Mouse (Mus musculus) kidney, adult 2 months (tissue): ENCODE results near the gene Srprb. TPM values are rescaled to one million over a fixed set of nuclear protein-coding genes. Genes with fewer than 3 reads are reported as not detected.
A peak's percentile ranks its signal among the peaks of the same experiment; 100 is the strongest.

Experiments
- DNase-seq: peaks from one replicate; pipeline ENCODE4 v3.0.0; 2021
- H3K27ac ChIP-seq: fragments of 200-500 bp; 2 replicates; pipeline ENCODE4 v1.5.1; 2012; ENCODE audit warnings: low read depth, low read length, control low read depth, inconsistent platforms; ENCODE audit not compliant: insufficient read depth
- H3K27me3 ChIP-seq: fragments of 200-500 bp; replicated peaks from 2 replicates; pipeline ENCODE4 v1.6.1; 2012; ENCODE audit warnings: mild to moderate bottlenecking, moderate library complexity, low read length, inconsistent platforms; ENCODE audit not compliant: control insufficient read depth, insufficient read depth
- H3K36me3 ChIP-seq: fragments of 200-500 bp; 2 replicates; pipeline ENCODE4 v1.6.1; 2012; ENCODE audit warnings: mild to moderate bottlenecking, moderate library complexity, low read length, inconsistent platforms; ENCODE audit not compliant: control insufficient read depth, insufficient read depth
- H3K4me1 ChIP-seq: fragments of 200-500 bp; 2 replicates; pipeline ENCODE4 v1.6.1; 2011; ENCODE audit warnings: low read length; ENCODE audit not compliant: control insufficient read depth, insufficient read depth
- H3K4me3 ChIP-seq: fragments of 200-500 bp; 2 replicates; pipeline ENCODE4 v1.5.1; 2011; ENCODE audit warnings: mild to moderate bottlenecking, low read depth, low read length, control low read depth; ENCODE audit not compliant: insufficient read depth
- CTCF ChIP-seq: fragments of 200-500 bp; conservative IDR thresholded peaks from 2 replicates; pipeline ENCODE4 v1.5.1; 2011; ENCODE audit warnings: low read depth, mild to moderate bottlenecking, control low read depth, low read length, moderate library complexity, mixed read lengths; ENCODE audit not compliant: insufficient read depth, insufficient read length
- POLR2A ChIP-seq: fragments of 200-500 bp; IDR thresholded peaks from one replicate; pipeline ENCODE4 v1.6.1; 2011; ENCODE audit warnings: low read depth, low read length, control low read depth
- WGBS: fragments of 180-500 bp; shearing (Covaris S2); methylation state at CpG from one replicate; pipeline ENCODE4 v1.1.7; 2018; 5-methylcytosine and 5-hydroxymethylcytosine counted together
- polyA plus RNA-seq: library from polyadenylated mRNA; depleted of rRNA; stranded (reverse); fragments of >200 nt; gene quantifications from 2 replicates; pipeline ENCODE4 v1.2.3, GENCODE M21; 2012

Gene Srprb
- polyA plus RNA-seq, 1 experiment: 35.4 TPM

DNA sequence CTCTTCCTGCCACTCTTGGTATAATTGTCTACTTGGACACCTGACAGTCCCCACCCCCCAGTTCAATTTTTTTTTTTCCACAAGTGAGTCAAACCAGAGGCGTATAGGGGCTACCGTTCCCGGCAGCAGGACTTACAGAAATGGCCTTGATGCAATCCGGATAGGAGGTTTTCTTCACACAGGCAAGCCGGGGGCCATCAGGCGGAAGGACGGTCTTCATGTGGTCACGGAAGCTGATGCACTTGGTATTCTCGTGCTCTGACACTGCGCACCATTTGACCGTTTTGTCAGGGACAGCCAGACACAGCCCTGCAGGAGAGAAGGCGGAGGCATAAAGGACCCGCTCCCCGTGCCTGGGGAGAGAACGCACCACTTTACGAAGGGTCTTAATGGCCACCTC is 25.8 kb upstream of the Srprb start:
- no peaks in the 10 kb centered on the region for H3K27me3 ChIP-seq
- no peak overlapping the region for H3K4me3 ChIP-seq
- WGBS: 87% methylated on average over 16 of the region's 16 CpGs
- H3K27ac ChIP-seq: no peak overlapping the region
- H3K36me3 ChIP-seq: no peaks in the 10 kb centered on the region
- TF ChIP-seq POLR2A: no peak
- no peak for DNase-seq
- H3K4me1 ChIP-seq: no peaks in the 10 kb centered on the region; the same call in 1 of the 2 replicates

DNA sequence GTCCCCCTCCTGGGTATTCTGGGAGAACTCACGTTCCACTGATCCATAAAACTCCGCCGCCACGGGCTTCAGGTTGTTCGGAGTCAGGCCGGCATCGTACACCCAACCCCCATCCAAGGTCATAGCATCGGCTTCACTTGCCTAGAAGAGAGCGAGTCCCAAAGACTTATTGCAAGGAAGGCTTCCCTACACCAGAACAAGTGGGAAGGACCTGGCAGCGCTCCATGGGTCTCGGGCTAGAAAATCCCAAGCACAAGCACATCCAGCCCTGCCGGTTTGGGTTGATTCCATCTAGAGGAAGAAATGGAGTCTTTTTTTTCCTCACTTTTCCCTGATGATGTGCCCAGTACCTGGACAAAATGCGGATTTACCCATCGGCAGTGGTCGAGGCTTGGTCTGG is 24.9 kb upstream of the Srprb start:
- Histone ChIP-seq H3K4me3 (no peak overlapping the region), H3K27me3 (no peaks in the 10 kb centered on the region), H3K36me3 (no peaks in the 10 kb centered on the region), H3K27ac (no peak overlapping the region), H3K4me1 (no peaks in the 10 kb centered on the region; the same call in 1 of the 2 replicates)
- DNase-seq: peak; percentile 42
- no peak for TF ChIP-seq POLR2A
- TF ChIP-seq CTCF: no peak
- WGBS: 87% methylated on average over 15 of the region's 15 CpGs

DNA sequence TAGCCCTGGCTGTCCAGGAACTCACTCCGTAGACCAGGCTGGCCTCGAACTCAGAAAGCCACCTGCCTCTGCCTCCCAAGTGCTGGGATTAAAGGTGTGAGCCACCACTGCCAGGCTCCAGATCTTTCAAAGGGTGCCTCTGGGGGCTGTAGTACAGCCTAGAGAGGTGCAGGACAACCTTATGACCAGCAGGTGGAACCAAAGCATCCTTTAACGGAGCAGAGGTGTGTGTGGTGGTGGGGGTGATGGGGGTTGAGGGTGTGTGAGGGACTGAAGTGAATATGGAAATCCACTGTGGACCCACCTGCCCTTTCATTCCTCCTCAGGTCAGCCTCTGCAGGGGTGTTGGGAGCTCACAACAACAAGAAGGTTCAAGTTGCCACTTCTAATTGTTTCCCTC is 23.5 kb upstream of the Srprb start:
- peak; percentile 71 for TF ChIP-seq CTCF
- TF ChIP-seq POLR2A: no peak
- Histone ChIP-seq H3K4me1 (no peaks in the 10 kb centered on the region; the same call in 1 of the 2 replicates), H3K27me3 (no peaks in the 10 kb centered on the region), H3K4me3 (no peak overlapping the region), H3K27ac (no peak overlapping the region), H3K36me3 (no peaks in the 10 kb centered on the region)
- 63% methylated on average over 3 of the region's 3 CpGs for WGBS
- peak; percentile 18 for DNase-seq

DNA sequence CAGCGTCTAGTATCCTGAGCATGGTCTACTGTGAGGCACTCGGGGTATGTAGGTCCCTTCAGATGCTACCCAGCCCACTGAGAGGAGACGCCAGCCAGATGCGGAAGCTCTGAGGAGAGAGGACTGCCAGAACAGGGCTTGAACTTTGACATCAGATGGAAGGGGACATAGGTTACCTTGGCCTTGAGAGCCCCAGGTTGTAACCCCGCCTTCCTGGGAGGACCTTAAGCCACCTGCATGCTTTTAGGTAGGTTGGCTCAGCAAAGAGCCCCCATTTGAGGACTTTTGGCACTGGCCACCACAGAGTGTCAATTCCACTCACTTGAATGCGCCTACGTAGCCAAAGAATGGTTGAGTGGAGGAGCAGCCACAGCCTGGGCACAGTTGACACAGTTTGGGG is 22.8 kb upstream of the Srprb start:
- H3K4me3 ChIP-seq: no peak overlapping the region
- no peak for DNase-seq
- no peaks in the 10 kb centered on the region for H3K36me3 ChIP-seq
- no peak overlapping the region for H3K27ac ChIP-seq
- H3K27me3 ChIP-seq: no peaks in the 10 kb centered on the region
- TF ChIP-seq CTCF: no peak
- no peak for TF ChIP-seq POLR2A
- H3K4me1 ChIP-seq: no peaks in the 10 kb centered on the region
- 91% methylated on average over 7 of the region's 7 CpGs for WGBS

DNA sequence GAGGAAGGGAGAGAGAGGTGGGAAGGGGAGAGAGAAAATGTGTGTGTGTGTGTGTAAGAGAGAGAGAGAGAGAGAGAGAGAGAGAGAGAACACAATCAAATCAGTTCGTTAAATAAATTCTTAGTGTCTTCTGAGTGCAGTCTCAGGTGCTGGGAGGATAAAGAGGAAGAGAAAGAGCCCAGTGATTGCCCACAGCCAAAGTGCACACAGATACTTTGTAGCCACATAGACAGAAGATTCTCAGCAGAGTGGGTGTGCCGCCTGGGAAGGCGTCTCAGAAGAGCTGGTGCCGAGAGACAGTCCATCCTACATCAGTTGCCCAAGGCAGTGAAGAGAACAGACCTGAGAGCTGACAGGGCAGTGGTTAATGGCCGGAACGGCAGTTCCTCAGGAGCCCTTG is 12.3 kb upstream of the Srprb start:
- Histone ChIP-seq H3K4me3 (no peak overlapping the region), H3K36me3 (no peaks in the 10 kb centered on the region), H3K4me1 (no peaks in the 10 kb centered on the region), H3K27me3 (no peaks in the 10 kb centered on the region), H3K27ac (no peak overlapping the region)
- no peak for TF ChIP-seq CTCF
- TF ChIP-seq POLR2A: no peak
- 56% methylated on average over 6 of the region's 6 CpGs for WGBS
- DNase-seq: no peak

DNA sequence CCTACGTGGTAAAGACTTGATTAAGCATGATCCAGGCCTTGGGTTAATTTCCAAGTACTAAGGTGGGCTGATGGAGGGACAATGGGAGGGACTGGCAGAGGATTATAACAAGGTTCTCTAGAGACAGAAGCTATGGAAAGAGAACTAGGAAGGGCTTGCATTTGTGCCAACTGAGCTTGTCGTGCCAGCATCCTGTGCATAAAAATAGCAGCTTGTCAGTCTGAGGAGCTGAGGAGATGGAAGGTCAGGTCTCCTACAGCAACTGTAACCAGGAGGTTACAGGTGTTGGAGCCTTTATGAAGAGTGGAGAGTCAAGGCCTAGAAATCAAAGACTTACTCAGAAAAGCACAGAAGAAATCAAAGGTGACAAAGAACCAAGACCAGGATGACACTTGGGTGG is 11.7 kb upstream of the Srprb start:
- Histone ChIP-seq H3K36me3 (no peaks in the 10 kb centered on the region), H3K27me3 (no peaks in the 10 kb centered on the region), H3K4me3 (no peak overlapping the region), H3K27ac (no peak overlapping the region), H3K4me1 (no peaks in the 10 kb centered on the region)
- 59% methylated on average over 2 of the region's 2 CpGs for WGBS
- TF ChIP-seq POLR2A (no peak), CTCF (no peak)
- no peak for DNase-seq

DNA sequence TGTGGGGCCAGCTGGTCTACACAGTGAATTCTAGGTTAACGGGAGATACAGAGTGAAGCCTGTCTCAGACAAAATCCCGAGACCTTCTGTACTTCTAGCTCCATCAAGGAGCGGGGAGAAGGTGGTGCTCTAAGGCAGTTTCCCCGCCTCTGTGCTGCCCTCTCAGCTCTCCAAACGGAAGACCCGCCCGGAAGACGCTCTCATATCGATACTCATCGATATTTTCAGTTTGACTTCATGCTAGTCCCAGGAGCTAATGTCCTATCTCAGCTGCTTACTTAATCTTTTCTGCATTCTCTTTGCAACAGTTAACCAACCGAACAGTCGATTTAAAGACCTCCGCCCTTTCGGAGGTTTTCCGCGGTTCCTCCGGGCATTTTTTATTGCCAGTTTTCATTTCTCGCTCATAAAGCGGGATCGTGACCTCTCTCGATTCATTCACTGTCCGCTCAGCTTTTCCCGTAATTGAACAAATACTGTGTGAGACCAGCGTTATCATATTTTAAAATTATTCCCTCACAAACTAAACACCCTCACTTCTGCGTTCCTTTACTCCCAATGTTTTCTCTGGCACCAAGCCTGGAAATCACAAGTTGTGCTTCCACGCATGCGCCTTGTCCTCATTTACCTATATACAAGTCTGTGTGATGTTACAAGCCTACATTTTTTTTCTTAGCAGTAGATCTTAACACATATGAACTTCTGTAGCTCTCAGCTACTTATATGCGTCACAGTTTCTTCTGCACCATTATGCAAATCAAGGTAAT is 10.9 kb upstream of the Srprb start:
- Histone ChIP-seq H3K27me3 (no peaks in the 10 kb centered on the region), H3K36me3 (no peaks in the 10 kb centered on the region), H3K4me3 (peak overlapping the region; percentile 30), H3K27ac (no peak overlapping the region), H3K4me1 (no peaks in the 10 kb centered on the region)
- no peak for TF ChIP-seq CTCF
- no peak for TF ChIP-seq POLR2A
- peak; percentile 19 for DNase-seq
- WGBS: 61% methylated on average over 28 of the region's 28 CpGs

DNA sequence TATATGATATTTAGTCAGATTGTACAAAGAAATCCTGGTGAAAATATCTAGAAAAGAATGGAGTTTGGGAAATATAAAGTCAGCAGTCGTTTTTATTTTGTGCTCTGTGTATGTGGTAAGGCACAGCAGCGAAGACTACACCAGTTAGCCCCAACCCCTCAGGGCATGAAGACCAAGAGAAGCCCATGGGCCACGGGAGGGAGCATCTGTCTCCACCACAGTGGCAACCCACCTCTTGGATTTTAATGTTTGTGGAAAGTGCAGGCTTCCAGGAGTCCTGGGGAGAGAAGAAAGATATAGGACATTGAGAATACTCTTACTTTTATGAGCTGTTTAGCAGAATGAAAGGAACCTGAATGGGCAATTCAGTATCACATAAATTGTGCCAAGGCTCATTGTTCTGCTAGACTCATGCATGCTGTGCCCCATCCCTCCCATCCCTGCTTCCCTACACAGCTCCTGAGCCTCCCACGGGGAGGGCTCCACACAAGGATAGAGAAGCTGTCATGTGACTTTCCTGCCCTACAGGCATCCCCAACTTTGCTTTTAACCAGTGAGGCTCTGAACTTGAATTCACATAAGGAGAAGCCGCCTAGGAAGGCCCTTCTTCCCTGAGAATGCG is 7.0 kb upstream of the Srprb start:
- no peak for TF ChIP-seq CTCF
- TF ChIP-seq POLR2A: no peak
- WGBS: 72% methylated on average over 6 of the region's 6 CpGs
- Histone ChIP-seq H3K4me1 (no peaks in the 10 kb centered on the region), H3K27ac (no peak overlapping the region), H3K36me3 (no peaks in the 10 kb centered on the region), H3K27me3 (no peaks in the 10 kb centered on the region), H3K4me3 (no peak overlapping the region)
- DNase-seq: no peak
